Mouse (Mus musculus): ENCODE measurements around the gene Dennd1a. TPM values are rescaled to one million over a fixed set of nuclear protein-coding genes. Genes with fewer than 3 reads are reported as not detected.

Dennd1a gene
- total RNA-seq, 2 experiments from 2014 or later: 74.5 to 76.5 TPM

GRCm38 (mm10) chr2:38072061-38072460 is 215.1 kb downstream of the Dennd1a start:
- intact Hi-C loops (cut with DNase I): no loop called here
- DNase-seq (ENCODE audit: low spot score in 2 of 2): no peak

- intact Hi-C loops (cut with DNase I): no loop called here
- DNase-seq (ENCODE audit: low spot score in 2 of 2): no peak
Measured at GRCm38 (mm10) chr2:38068171-38068572, 219.0 kb downstream of the Dennd1a start.

GRCm38 (mm10) chr2:38065914-38066313 is 221.3 kb downstream of the Dennd1a start:
- intact Hi-C loops (cut with DNase I): no loop called here
- DNase-seq (ENCODE audit: low spot score in 2 of 2): no peak

- intact Hi-C loops (cut with DNase I): no loop called here
Measured at GRCm38 (mm10) chr2:38064266-38064665, 222.9 kb downstream of the Dennd1a start.

GRCm38 (mm10) chr2:38062156-38062555 is 225.0 kb downstream of the Dennd1a start:
- intact Hi-C loops (cut with DNase I): no loop called here
- DNase-seq (ENCODE audit: low spot score in 2 of 2): no peak

More at GRCm38 (mm10) chr2:38064266-38064665, 222.9 kb downstream of the Dennd1a start:
- DNase-seq (ENCODE audit: low spot score in 2 of 2): no peak

- intact Hi-C loops (cut with DNase I): no loop called here
Measured at GRCm38 (mm10) chr2:38061474-38061873, 225.7 kb downstream of the Dennd1a start.

GRCm38 (mm10) chr2:38052440-38052839 is 234.8 kb downstream of the Dennd1a start:
- no peak for DNase-seq (ENCODE audit: low spot score in 2 of 2)
- intact Hi-C loops (cut with DNase I): no loop called here

More at GRCm38 (mm10) chr2:38061474-38061873, 225.7 kb downstream of the Dennd1a start:
- no peak for DNase-seq (ENCODE audit: low spot score in 2 of 2)

GRCm38 (mm10) chr2:38051485-38052085 is 235.6 kb downstream of the Dennd1a start:
- intact Hi-C loops (cut with DNase I): no loop called here
- no peak for DNase-seq (ENCODE audit: low spot score in 2 of 2)

GRCm38 (mm10) chr2:38048996-38049395 is 238.2 kb downstream of the Dennd1a start:
- DNase-seq (ENCODE audit: low spot score in 2 of 2): no peak
- intact Hi-C loops (cut with DNase I): no loop called here

- intact Hi-C loops (cut with DNase I): no loop called here
- no peak for DNase-seq (ENCODE audit: low spot score in 2 of 2)
Measured at GRCm38 (mm10) chr2:38045286-38045685, 241.9 kb downstream of the Dennd1a start.

- intact Hi-C loops (cut with DNase I): no loop called here
- no peak for DNase-seq (ENCODE audit: low spot score in 2 of 2)
Measured at GRCm38 (mm10) chr2:38040845-38041244, 246.3 kb downstream of the Dennd1a start.

- intact Hi-C loops (cut with DNase I): no loop called here
- no peak for DNase-seq (ENCODE audit: low spot score in 2 of 2)
Measured at GRCm38 (mm10) chr2:38039621-38040020, 247.6 kb downstream of the Dennd1a start.

- intact Hi-C loops (cut with DNase I): no loop called here
- DNase-seq (ENCODE audit: low spot score in 2 of 2): no peak
Measured at GRCm38 (mm10) chr2:38028317-38028716, 258.9 kb downstream of the Dennd1a start.

GRCm38 (mm10) chr2:38025615-38026014 is 261.6 kb downstream of the Dennd1a start:
- no peak for DNase-seq (ENCODE audit: low spot score in 2 of 2)
- intact Hi-C loops (cut with DNase I): no loop called here

- peak; percentile 23 to 48 for DNase-seq (ENCODE audit: low spot score in 2 of 2)
- intact Hi-C loops (cut with DNase I): no loop called here
Measured at GRCm38 (mm10) chr2:38023741-38024130, 263.5 kb downstream of the Dennd1a start.

- peak; percentile 33 to 46 for DNase-seq (ENCODE audit: low spot score in 2 of 2)
Measured at GRCm38 (mm10) chr2:38023054-38023740, 264.0 kb downstream of the Dennd1a start.

GRCm38 (mm10) chr2:38021166-38021565 is 266.0 kb downstream of the Dennd1a start:
- DNase-seq (ENCODE audit: low spot score in 2 of 2): no peak
- intact Hi-C loops (cut with DNase I): no loop called here

More at GRCm38 (mm10) chr2:38023054-38023740, 264.0 kb downstream of the Dennd1a start:
- intact Hi-C loops (cut with DNase I): no loop called here

- intact Hi-C loops (cut with DNase I): no loop called here
- DNase-seq (ENCODE audit: low spot score in 2 of 2): no peak
Measured at GRCm38 (mm10) chr2:38014702-38015101, 272.5 kb downstream of the Dennd1a start.

- DNase-seq (ENCODE audit: low spot score in 2 of 2): peak; percentile 32 to 36
- intact Hi-C loops (cut with DNase I): no loop called here
Measured at GRCm38 (mm10) chr2:38013839-38014365, 273.3 kb downstream of the Dennd1a start.

- intact Hi-C loops (cut with DNase I): no loop called here
- no peak for DNase-seq (ENCODE audit: low spot score in 2 of 2)
Measured at GRCm38 (mm10) chr2:38007238-38007637, 280.0 kb downstream of the Dennd1a start.

- DNase-seq (ENCODE audit: low spot score in 2 of 2): no peak
- intact Hi-C loops (cut with DNase I): no loop called here
Measured at GRCm38 (mm10) chr2:38003183-38003680, 284.0 kb downstream of the Dennd1a start.

Data from left cerebral cortex, postnatal 36 days (tissue).